Mouse (Mus musculus): Measurements from ENCODE around the gene Ankrd31. TPM values are rescaled to one million over a fixed set of nuclear protein-coding genes. Genes with fewer than 3 reads are reported as not detected.

Ankrd31 gene
- total and polyA plus RNA-seq, 3 experiments: not detected

DNA sequence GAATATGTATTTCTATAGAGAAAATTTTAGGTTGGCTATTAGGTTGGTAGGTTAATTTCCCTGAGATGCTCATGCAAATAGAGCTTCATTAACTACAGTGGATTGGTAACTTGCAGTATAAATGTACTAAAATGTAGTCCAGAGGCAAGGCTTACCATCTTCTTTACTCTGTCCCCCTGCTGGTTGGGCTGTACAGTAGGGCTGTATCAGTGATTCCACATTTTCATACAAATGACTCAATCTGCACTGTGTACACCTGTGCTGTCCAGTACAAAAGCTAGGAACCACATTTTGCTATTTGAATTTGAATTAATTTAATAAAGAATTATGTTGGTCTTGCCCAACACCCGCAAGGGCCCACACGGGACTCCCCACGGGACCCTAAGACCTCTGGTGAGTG is 111.1 kb downstream of the Ankrd31 start:
- H3K4me1 ChIP-seq (ENCODE audit: control insufficient read depth, insufficient read depth, low read length): no peaks in the 10 kb centered on the region
- H3K27ac ChIP-seq: no peak overlapping the region
- 94% methylated on average over 3 of the region's 3 CpGs for WGBS
- no peak overlapping the region for H3K4me3 ChIP-seq
- H3K79me2 ChIP-seq (replicated peaks; ENCODE audit: control insufficient read depth, insufficient read depth, low read length): no peaks in the 10 kb centered on the region
- H3K27me3 ChIP-seq (ENCODE audit: control insufficient read depth, insufficient read depth, low read length): no peaks in the 10 kb centered on the region
- no peak for DNase-seq
- no peak overlapping the region for H3K9ac ChIP-seq (ENCODE audit: low read depth, low read length)
- TF ChIP-seq EP300 (IDR thresholded peaks at IDR 0.05; ENCODE audit: insufficient read depth, low read depth, low read length): no peak
- no peak for TF ChIP-seq CTCF (IDR thresholded peaks at IDR 0.05)
- TF ChIP-seq POLR2A (IDR thresholded peaks at IDR 0.05; ENCODE audit: insufficient read depth, low read depth, low read length): no peak
- H3K36me3 ChIP-seq (ENCODE audit: control insufficient read depth, insufficient read depth, low read length): no peaks in the 10 kb centered on the region
- intact Hi-C loops (cut with DNase I): loop anchor here (10.0 kb wide), 2 partner anchors 146 to 196 kb away; no protein-coding TSS in a partner anchor

DNA sequence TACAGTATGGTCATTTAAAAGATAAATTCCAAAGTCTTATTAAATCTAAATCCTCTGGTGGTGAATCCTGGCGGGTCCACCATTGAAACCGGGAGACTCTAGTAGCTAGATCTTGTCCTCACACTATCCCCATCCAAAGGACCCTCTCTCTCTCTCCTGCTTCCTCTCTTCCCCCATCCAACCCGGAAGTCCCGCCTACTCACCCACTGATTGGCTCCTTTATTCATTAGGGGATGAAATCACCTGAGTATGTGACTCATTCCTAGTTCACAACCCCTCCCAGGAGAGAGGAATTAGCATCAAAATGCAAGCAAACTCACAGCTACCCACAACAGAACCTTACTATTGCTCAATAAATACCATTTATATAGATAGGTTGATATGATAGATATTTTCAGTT is 122.7 kb downstream of the Ankrd31 start:
- H3K9ac ChIP-seq (ENCODE audit: low read depth, low read length): no peak overlapping the region
- H3K79me2 ChIP-seq (replicated peaks; ENCODE audit: control insufficient read depth, insufficient read depth, low read length): no peaks in the 10 kb centered on the region
- TF ChIP-seq EP300 (IDR thresholded peaks at IDR 0.05; ENCODE audit: insufficient read depth, low read depth, low read length): no peak
- TF ChIP-seq CTCF (IDR thresholded peaks at IDR 0.05): no peak
- no peak for TF ChIP-seq POLR2A (IDR thresholded peaks at IDR 0.05; ENCODE audit: insufficient read depth, low read depth, low read length)
- H3K27me3 ChIP-seq (ENCODE audit: control insufficient read depth, insufficient read depth, low read length): no peaks in the 10 kb centered on the region
- no peak for DNase-seq
- H3K4me3 ChIP-seq: no peak overlapping the region
- no peaks in the 10 kb centered on the region for H3K4me1 ChIP-seq (ENCODE audit: control insufficient read depth, insufficient read depth, low read length)
- 78% methylated on average over 4 of the region's 4 CpGs for WGBS
- H3K27ac ChIP-seq: no peak overlapping the region
- no peaks in the 10 kb centered on the region for H3K36me3 ChIP-seq (ENCODE audit: control insufficient read depth, insufficient read depth, low read length)
- intact Hi-C loops (cut with DNase I): no loop called here

DNA sequence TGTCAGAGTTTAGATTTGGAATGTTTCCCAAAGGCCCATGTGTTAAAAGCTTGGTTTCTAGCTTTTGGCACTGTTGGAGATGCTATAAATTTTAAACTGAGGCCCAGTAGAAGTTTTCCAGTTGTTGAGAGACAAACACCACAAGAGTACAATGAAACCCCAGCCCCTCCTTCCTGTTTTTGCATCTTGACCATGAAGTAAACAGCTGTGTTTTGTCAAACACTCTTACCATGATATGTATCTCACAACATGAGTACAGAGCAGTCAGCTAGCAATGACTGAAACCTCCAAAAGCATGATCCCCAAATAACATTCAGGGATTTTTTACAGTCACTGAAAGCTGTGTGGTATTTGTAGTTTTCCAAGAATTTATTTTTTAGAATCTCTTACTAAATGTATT is 126.0 kb downstream of the Ankrd31 start:
- no peak overlapping the region for H3K27ac ChIP-seq
- TF ChIP-seq CTCF (IDR thresholded peaks at IDR 0.05) (no peak), POLR2A (IDR thresholded peaks at IDR 0.05; ENCODE audit: insufficient read depth, low read depth, low read length) (no peak), EP300 (IDR thresholded peaks at IDR 0.05; ENCODE audit: insufficient read depth, low read depth, low read length) (no peak)
- DNase-seq: no peak

DNA sequence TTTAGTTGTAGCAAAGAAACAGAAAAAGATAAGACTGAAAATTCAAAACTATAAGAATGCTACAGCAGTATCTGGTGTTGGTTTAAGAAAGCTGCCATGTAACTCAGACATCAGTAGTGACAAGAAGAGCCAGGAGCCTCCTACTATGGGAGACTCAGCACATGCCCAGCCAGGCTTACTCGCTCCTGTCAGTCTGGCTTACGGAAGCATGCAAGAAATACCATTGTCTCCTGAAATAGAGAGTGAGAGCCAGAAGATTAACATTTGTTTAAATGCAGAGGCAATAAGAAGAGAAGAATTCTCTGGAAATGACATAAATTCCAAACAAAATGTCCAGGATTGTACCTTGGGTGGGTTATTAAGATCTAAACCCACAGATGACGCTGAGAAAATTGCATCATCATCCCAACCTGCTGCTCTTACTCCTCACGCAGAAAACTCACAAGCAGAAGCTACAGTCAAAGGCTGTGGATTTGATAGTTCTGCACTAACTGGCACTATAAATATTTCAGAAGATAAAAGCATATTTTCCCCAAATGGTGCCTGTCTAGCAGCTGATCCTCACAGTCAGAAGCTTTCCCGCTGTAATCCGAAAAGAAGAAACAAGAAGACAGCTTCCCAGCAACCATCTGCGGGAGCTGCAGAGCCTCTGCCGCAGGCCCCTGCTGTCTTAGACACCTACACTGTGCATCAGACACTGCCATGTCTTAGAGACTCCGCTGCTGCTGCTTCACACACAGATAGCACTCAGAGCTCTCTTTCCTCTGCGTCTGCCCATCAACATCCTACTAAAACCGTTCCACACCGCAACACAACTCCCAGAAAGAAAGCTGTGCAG is 130.4 kb downstream of the Ankrd31 start:
- Histone ChIP-seq H3K4me3 (no peak overlapping the region), H3K79me2 (replicated peaks; ENCODE audit: control insufficient read depth, insufficient read depth, low read length) (no peaks in the 10 kb centered on the region), H3K36me3 (ENCODE audit: control insufficient read depth, insufficient read depth, low read length) (no peaks in the 10 kb centered on the region), H3K27ac (no peak overlapping the region), H3K4me1 (ENCODE audit: control insufficient read depth, insufficient read depth, low read length) (no peaks in the 10 kb centered on the region), H3K9ac (ENCODE audit: low read depth, low read length) (no peak overlapping the region), H3K27me3 (ENCODE audit: control insufficient read depth, insufficient read depth, low read length) (no peaks in the 10 kb centered on the region)
- WGBS: 76% methylated on average over 12 of the region's 12 CpGs
- TF ChIP-seq EP300 (IDR thresholded peaks at IDR 0.05; ENCODE audit: insufficient read depth, low read depth, low read length) (no peak), CTCF (IDR thresholded peaks at IDR 0.05) (no peak), POLR2A (IDR thresholded peaks at IDR 0.05; ENCODE audit: insufficient read depth, low read depth, low read length) (no peak)
- intact Hi-C loops (cut with DNase I): loop anchor here (1.0 kb wide), 1 partner anchor 13 kb away; no protein-coding TSS in a partner anchor
- DNase-seq: no peak

More for the DNA sequence above, 126.0 kb downstream of the Ankrd31 start:
- Histone ChIP-seq H3K4me1 (ENCODE audit: control insufficient read depth, insufficient read depth, low read length) (no peaks in the 10 kb centered on the region), H3K79me2 (replicated peaks; ENCODE audit: control insufficient read depth, insufficient read depth, low read length) (no peaks in the 10 kb centered on the region), H3K27me3 (ENCODE audit: control insufficient read depth, insufficient read depth, low read length) (no peaks in the 10 kb centered on the region), H3K9ac (ENCODE audit: low read depth, low read length) (no peak overlapping the region), H3K36me3 (ENCODE audit: control insufficient read depth, insufficient read depth, low read length) (no peaks in the 10 kb centered on the region), H3K4me3 (no peak overlapping the region)
- intact Hi-C loops (cut with DNase I): no loop called here

DNA sequence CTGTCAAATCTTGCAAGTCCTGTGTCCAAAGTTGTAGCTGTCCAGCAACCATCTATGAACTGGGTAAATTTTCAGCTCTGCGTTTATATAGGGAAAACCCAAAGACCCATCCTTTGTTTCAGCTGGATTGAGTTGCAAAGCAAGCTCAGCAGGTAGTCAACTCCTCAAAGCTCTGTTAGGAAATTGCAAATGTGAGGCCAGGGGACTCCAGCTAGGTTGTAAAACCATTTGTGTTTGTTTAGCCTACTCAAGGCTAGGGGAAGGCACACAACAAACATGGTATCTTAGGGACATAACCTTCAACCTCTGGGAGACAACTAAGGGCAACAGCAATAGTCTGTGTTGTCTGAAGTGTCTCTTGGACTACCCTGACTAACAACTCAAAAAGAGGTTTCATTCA is 136.5 kb downstream of the Ankrd31 start:
- Histone ChIP-seq H3K4me1 (ENCODE audit: control insufficient read depth, insufficient read depth, low read length) (no peaks in the 10 kb centered on the region), H3K36me3 (ENCODE audit: control insufficient read depth, insufficient read depth, low read length) (no peaks in the 10 kb centered on the region), H3K9ac (ENCODE audit: low read depth, low read length) (no peak overlapping the region), H3K79me2 (replicated peaks; ENCODE audit: control insufficient read depth, insufficient read depth, low read length) (no peaks in the 10 kb centered on the region), H3K27ac (no peak overlapping the region), H3K4me3 (no peak overlapping the region), H3K27me3 (ENCODE audit: control insufficient read depth, insufficient read depth, low read length) (no peaks in the 10 kb centered on the region)
- intact Hi-C loops (cut with DNase I): no loop called here
- 60% methylated on average over 1 of the region's 1 CpGs for WGBS
- DNase-seq: no peak
- no peak for TF ChIP-seq POLR2A (IDR thresholded peaks at IDR 0.05; ENCODE audit: insufficient read depth, low read depth, low read length)
- no peak for TF ChIP-seq CTCF (IDR thresholded peaks at IDR 0.05)
- no peak for TF ChIP-seq EP300 (IDR thresholded peaks at IDR 0.05; ENCODE audit: insufficient read depth, low read depth, low read length)

DNA sequence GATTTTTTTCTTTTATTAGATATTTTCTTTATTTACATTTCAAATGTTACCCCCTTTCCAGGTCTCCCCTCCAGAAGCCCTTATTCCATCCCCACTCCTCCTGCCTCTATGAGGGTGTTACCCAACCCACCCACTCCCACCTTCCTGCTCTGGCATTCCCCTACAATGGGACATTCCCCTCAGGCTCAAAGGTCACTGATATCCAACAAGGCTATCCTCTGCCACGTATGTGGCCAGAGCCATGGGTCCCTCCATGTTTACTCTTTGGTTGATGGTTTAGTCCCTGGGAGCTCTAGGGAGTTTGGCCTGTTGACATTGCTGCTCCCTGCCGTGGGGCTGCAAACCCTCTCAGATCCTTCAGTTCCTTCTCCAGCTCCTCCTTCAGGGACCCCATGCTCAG is 141.9 kb downstream of the Ankrd31 start:
- Histone ChIP-seq H3K4me1 (ENCODE audit: control insufficient read depth, insufficient read depth, low read length) (no peaks in the 10 kb centered on the region), H3K9ac (ENCODE audit: low read depth, low read length) (no peak overlapping the region), H3K36me3 (ENCODE audit: control insufficient read depth, insufficient read depth, low read length) (no peaks in the 10 kb centered on the region), H3K4me3 (no peak overlapping the region), H3K79me2 (replicated peaks; ENCODE audit: control insufficient read depth, insufficient read depth, low read length) (no peaks in the 10 kb centered on the region), H3K27ac (no peak overlapping the region), H3K27me3 (ENCODE audit: control insufficient read depth, insufficient read depth, low read length) (no peaks in the 10 kb centered on the region)
- intact Hi-C loops (cut with DNase I): no loop called here
- 34% methylated on average over 2 of the region's 2 CpGs for WGBS
- DNase-seq: no peak
- TF ChIP-seq EP300 (IDR thresholded peaks at IDR 0.05; ENCODE audit: insufficient read depth, low read depth, low read length) (no peak), CTCF (IDR thresholded peaks at IDR 0.05) (no peak), POLR2A (IDR thresholded peaks at IDR 0.05; ENCODE audit: insufficient read depth, low read depth, low read length) (no peak)

Data from heart, adult 2 months (tissue).